Mouse (Mus musculus) 3134 (cell line): Measurements from ENCODE around the gene Nepn.
A peak's percentile ranks its signal among the peaks of the same experiment; 100 is the strongest.
"Not testable (repeated sequence)": the region's sequence is repeated elsewhere in the genome, so short reads cannot be mapped to it uniquely, and the experiment has no call there.

Experiments used
- DNase-seq: peaks from one replicate; pipeline ENCODE4 v3.0.0-alpha.2; 2011; ENCODE audit warnings: low spot score; ENCODE audit not compliant: insufficient read length; ENCODE audit errors: extremely low read depth

The Nepn gene

DNA sequence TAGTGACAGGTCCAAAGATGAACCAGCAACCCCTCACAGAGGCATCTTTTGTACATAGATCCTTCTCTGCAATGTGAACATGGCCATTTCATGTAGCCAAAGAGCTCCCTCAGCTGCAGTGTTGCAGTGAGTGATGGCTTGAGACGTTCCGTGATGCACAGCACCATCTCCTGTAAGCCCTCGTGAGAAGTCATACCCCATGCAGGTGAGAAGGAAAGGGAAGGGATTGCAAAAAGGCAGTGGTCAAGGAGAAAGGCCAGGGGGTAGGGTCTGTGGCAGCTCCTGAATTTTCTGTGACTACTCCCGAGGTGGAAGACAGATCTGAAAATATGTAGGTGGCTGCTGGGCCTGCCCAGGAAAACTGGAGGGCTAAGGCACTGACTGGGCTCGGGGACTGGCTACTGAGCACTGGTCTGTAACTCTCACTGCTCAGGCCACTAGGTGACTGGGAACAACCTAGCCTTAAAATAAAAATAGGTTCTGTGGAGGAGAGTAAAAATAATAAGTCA, at the start of gene Nepn:
Nepn (plus strand) TSS at position 51 of the 509 bp plus-strand sequence.
- DNase-seq, result no peak

DNA sequence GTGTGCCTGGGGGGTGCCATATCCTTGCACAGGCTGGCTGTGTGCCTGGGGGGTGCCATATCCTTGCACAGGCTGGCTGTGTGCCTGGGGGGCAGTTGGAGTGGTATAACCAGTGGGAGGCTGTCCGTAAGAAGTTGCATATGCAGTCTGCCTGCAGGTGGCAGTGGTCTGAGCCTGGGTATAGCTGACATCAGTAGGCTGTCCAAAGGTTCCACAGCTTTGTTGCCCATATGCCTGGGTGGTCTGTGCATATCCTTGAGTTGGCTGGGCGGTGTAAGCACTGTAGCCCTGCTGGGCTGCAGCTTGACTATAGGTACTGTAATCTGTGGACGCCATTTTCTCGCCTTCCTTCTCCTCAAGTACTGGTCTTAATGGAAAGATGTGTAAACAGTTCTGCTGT, 45.4 kb upstream of the Nepn start:
- not testable (repeated sequence) for DNase-seq

DNA sequence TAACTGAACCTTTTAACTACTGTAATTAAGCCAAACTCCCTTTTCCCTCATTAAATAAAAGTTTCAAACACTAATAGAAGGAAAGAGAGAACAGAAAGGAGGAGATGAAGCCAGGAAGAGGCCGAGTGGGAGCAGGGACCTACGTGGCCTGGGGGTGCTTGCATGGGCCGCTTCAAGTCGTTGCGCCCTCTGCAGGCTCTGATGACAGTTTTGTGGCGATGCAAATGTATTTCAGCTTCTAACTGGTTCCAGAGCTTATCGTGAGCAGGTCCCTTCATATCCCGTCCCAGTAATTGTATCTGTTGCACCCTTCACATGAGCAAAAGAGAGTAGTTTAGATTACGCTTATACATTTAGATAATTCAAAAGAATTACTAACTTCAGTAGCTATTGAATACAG, 35.6 kb upstream of the Nepn start:
- no peak for DNase-seq

DNA sequence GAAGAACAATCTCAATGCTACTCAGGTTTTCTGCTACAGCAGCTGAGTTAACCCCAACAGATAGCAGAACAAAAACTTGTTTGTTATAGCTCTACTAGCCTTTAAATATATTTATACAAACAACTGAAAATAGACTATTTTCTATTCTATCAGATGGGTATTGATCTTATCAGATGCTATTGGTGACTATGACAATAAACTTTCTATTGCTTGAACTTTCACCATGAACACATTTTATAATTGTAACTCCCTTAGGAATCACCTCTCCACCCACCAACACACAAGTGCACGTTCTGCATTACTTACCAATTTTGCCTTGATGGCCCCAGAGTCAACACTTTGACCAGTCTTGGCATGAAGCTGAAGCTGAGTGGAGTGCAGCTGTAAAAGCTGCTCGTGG, 30.3 kb upstream of the Nepn start, which contains the start of gene Gm26741:
Gm26741 (plus strand) TSS at position 301 of the 400 bp plus-strand sequence.
- no peak for DNase-seq

DNA sequence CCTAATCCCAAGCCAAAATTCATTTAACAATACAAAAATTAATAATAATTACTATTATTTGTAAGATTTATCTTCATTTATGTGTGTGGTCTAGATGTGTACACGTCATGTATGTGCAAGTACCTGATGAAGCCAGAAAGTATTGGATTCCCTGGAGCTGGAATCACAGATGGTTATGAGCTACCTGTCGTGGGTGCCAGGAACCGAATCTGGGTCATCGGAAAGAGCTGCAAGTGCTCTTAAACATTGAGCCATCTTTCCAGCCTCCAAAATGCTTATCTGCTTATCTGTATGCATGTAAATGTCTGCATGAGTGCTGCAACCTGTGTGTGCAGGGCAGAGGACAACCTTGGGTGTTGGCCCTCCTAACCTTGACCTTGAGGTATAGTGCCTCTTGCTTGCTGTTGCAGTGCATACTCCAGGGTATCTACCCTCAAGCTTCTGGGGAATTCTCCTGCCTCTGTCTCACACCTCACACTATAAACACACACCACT, 28.5 kb upstream of the Nepn start:
- no peak for DNase-seq

DNA sequence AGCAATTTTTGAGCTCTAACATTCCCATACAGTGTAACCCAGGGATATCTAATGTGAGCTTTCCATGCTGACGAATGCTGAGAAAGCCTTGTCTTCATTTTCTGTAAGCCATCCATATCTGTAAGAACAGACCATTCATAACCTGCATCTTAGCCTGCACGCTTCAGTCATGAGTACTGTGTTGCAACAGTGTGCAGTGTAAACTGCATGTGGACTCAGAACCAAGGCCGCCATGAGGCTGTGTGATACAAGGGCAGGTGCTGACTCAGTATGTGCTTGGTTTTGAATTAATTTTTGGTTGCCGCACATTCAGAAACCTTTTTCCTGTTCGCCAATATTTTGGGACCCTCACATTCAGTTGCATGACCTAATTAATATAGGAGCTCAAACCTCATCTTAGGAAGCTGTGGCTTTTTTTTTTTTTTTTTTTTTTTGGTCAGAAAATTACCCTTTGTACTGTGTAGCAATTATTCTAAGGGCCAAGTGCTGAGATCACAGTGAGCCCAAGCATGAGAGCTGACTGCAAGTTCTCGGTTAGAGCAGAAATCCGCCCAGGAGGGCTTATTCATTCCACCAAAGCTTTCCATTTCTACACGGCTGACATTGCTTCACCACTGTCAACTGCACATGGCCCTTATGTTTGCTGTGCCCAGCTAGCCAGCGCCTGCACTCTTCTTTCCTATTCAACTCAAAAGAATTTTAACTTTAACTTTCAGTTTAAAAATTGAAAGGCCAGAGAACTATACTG, 27.7 kb upstream of the Nepn start:
- no peak for DNase-seq

DNA sequence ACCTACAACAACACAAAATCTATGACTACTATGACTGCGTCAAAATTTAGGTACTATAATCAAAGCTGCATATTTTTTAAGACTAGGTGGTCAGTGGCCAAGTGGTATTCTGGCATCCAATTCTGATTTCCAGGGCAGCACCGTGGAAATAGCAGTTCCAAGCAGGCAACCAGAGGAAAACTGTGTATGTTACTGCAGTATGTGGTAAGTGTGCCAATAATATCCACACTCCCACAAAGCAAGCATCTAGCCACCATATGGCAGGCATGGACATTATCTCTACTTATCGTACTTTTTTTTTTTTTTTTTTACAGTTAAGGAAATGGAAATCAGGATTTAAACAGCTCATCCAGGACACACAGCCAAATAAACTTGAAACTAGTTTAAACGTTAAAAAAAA, 20.4 kb upstream of the Nepn start:
- no peak for DNase-seq

DNA sequence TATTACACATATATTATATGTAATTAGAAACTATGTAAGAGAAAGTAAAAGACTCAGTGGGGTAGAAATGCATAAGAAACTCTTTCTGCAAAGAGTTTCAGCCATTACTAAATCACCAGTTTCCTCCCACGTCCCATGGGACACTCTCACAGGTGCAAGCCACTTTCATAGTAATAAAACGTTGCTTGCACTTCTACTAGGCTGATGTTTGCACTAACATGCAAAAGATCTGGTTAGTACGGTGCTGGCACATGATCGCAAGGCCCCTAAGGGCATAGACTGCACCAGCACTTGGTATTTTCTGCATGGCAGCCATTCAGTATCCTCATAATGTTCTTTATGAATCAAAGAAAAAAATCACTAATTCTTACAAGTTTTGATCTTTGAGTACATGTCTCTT, 14.9 kb upstream of the Nepn start:
- no peak for DNase-seq

DNA sequence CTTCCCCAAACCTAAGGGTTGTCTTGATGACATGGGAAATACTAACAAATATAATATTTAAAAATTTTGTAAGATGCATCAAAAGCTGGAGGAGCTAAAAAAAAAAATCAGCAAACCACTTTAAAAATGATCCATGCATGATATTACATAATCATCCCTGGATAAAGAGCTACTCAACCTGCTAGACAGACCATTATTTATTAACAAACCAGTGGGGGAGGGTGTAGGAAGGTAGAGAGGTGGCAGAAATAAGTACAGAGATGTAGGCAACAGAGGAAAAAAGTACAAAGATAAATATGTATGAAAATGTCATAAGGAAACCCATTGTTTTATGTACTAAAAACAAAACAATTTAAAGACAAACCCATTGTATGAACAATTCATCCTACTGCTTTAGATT, 14.1 kb upstream of the Nepn start:
- DNase-seq, result no peak

DNA sequence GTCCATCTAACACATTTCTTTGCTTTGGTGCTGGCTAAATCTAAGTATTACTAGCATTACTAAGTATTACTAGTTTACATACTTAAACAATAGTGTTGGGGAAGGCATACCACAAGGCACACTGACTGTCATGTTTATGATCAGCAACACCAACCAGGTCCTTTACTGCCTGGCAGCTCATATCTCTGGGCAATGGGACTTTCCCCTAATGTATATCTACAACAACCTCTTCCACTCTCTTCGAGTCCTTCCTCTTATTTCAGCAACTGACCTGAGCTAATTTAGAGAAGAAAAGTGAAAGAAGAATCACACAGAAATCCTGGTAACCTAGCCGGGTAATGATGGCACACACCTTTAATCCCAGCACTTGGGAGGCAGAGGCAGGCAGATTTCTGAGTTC, 12.3 kb upstream of the Nepn start:
- DNase-seq, result no peak

DNA sequence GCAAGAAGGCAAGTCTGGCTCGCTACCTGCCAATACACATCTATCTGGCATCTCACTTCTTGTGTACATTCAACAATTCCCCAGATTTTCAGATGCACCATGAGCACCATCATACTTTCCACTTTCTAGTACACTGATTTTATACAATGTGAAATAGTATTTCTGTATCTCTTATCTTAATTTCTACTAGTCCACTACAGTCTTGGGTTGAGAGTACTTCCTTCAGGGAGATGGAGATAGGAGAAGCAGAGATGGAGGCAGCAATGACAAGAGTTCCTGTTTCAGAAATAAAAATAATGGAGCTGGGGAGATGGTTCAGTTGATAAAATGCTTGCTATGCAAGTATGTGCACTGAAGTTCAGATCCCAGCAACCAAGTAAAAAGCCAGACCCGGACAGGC, 11.0 kb upstream of the Nepn start:
- no peak for DNase-seq

DNA sequence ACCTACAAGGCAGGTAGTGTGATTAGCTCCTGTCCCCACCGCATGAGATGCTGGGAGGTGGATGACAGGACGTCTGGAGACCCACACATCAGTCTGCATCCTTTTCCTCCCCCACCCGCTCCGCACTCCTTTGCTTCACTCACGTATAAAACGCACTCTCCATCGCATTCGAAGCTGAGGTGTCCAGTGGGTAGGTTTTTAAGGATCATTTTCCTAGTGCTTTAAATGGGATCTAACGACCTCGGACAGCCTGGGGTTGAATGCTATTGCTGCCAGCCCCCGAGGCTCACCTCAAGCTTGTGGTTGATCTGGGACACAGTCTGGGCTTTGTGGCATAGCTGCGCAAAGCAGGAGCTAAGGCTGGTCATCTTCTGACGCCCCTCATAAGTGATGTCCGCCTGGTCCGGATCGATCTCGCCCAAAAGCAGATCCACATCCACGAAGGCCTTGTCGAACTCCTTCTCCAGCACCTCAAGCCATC, 7.4 kb upstream of the Nepn start:
- DNase-seq, result no peak

DNA sequence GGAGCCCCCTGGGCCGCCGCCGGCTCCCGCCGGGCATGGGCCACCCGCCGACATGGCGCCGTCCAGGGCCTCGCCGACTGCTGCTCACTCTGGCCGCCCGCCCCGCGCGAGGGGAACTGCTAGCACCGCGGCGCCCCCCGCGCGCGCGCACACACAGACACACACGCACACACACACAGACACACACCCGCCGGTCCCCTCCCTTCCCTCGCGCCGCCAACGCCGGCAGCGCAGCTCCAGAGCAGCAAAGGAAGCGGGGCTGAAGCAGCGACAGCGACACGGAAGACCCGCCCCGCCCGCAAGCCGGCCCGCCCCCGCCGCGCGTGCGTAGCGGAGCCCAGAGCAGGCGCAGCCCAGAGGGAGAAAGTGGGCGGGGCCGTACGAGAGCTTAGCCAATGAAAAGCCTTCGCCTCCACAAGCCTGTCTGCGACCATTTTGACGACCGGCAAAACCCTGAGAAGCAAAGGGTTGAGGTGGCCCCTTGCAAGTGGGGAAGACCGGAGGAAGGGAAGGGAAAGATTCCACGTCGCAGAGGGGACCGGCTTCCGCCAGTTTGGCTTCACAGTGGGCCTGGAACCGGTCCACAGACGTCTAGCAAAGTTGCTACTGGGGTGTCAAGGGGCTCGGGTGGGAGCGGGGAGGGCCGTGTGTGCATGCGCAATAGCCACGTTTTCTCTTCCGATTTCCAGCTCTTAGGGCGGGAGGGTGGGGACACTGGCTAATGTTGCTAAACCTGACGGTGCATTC, 6.8 kb upstream of the Nepn start, which contains the start of gene Gopc:
Gopc (minus strand) TSS at position 280 of the 747 bp plus-strand sequence.
- peak; percentile 96 for DNase-seq

DNA sequence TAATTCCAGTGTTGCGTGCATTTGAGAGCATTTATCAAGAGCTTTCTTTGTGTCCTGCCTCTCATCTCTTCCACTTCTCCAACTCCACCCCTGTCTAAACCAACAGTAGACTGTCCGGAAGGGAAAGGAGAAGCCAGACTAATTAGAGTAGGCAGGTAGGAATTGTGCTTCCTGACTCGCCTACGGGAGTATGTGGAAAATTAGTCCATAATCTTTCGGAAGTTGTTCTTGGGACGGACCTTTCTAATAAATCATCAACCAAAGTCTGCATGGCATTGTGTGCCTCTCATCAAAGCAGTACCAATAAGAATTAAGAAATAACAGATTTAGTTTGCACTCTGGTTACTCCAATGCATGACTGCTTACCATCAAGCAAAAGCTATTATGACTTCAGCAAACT, 5.8 kb upstream of the Nepn start:
- no peak for DNase-seq

DNA sequence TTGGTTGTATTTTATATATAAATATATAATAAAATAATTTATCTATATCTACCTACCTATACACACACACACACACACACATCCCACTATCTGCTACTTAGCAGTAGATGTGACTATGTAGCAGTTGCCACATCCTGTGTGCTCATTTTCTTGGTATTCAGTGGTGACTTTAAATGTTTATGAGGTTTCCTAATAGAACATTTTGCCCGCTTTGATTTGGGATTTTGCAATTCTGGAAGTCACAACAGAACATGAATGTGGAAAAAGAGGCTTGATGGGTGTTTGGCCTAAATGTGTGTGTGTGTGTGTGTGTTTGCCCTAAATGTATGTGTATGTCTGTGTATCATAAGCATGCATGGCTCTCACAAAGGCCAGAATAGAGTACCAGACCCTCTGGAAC, 5.2 kb upstream of the Nepn start:
- peak; percentile 46 for DNase-seq

DNA sequence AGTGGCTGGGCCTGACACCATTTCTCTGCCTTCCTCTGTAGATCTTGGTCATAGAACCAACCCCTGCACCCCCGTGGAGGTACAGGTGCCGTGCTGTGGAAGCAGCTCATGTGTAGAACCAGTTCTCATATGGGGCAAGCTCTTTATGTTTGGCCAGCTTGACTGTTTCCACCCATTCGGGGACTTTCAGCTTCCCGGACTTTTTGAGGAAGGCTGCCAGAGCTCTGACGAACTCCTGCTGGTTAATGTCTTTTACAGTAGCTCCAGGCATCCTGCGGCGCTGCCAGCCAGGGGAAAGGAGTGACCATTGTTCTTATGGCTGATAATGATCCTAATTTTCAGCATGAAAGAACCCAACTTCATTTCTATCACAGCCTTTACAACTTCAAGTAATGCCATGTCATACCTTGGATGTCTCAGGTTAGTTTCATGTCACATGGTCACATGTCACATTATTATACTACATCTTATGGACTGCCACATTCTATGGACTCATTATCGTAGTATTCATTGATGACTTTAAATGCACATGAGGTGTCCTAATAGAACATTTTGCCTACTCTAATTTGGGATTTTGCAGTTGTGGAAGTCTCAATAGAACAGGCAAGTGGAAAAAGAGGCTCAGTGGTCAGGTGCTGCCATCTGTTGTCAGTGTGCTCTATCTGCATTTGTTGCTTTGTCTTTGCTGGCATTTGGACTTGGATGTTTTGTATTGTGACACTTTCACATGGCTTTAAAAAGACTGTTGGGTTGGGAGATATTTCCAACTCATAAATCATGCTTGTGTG, 3.8 kb upstream of the Nepn start:
- peak; percentile 13 for DNase-seq

DNA sequence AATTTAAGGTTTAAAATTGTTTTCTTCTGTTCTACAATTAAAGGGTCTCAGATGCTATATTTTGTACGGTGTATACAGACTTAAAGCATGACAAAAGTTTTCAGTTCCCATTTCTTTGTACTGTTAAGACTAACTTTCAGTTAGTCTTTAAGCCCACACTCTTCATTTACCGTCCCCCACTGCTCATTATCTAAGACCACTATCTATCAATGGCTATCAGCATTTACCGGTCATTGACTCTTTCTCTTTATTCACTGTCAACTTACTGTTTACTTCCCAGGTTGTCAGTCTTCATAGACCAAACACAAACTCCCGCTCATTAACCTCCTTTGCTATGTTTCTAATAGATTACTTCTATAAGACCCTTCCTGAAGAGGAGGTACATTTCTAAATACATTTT, 1.6 kb upstream of the Nepn start:
- no peak for DNase-seq

DNA sequence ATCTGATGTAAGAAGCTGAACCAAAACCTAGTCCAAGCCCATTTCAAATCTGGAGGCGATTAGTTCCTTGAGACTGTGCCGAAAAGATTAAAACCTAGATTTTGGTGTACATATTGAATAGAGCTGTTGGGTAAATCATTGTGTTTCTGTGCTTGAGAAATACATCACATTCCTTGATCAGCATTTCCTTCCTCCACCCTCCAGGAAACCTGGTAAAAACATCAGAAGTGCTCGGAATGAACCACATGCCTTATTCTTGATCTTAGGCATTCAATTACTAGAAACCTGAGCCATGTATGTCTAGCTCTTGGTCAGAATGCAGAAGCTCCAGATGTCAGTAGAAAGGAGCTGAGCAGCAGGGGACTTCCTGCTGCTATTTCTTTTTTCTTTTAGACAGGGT, 666 bp downstream of the Nepn start:
- DNase-seq, result no peak

DNA sequence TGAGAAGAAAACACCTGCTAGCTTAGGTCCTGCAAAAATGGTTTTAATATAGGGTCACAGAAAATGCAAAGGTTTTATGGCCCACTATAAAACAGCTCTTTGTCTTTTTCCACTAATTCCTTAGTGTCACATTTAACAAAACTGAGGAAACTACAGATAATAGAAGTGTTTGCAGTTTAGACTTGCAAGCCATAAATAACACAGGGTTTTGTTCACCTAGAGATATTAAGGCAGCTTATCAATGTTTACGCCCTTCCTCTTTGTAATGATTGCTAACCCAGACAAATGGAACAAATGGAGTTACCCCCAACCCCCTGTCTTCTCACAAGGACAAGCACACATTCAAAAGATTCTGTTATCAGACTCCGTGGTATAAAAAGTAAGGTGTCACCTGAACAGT, 2.4 kb downstream of the Nepn start:
- DNase-seq, result no peak

DNA sequence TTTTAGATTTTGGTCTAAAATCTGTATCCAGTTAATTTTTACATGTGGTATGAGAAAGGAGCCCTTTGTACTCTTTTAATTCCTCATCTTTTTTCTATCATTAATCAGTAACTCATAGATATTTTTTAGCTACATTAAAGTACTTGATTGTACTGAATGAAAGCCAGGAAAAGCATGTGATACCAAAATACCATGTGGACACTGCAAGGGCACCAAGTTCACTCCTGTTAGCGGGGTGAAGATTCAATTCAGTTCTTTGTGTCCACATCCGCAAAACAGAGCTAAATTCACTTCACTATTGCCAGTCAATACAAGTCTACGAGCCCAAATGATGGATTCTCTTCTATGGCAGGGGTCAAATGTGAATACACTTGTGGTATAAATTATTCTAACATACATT, 7.9 kb downstream of the Nepn start:
- DNase-seq, result no peak

DNA sequence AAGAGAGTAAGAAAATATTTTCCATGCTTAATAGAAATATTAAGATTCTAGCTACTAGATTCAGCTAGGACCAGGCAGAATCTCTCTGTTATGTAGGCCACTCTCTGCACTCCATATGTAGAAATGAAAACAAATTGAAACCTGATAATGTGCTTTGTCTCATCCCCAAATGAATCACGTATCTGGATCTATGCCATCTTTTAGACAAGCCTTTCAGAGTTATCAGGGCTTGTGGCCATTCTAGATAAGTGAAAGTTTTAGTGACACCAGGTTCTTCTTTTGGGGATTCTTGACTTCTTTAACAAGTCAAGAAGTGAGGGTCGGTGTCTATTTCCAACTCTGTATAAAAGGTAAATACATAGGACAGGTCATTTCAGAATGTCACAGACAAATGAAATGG, 9.9 kb downstream of the Nepn start:
- DNase-seq, result no peak
